Mouse (Mus musculus) brain, adult 10 weeks (tissue): ENCODE measurements around the gene Acads. TPM values are rescaled to one million over a fixed set of nuclear protein-coding genes. Genes with fewer than 3 reads are reported as not detected.

ENCODE experiments used
- polyA plus RNA-seq: library from polyadenylated mRNA; stranded (reverse); fragments of 350-450 nt; fragmentation: Illumina TruSeq; extraction: RNeasy Lipid Tissue Mini Kit (QIAGEN cat#74804); gene quantifications from one replicate; pipeline ENCODE4 v1.2.3, GENCODE M21; 2015; ENCODE audit warnings: low read depth, low replicate concordance

The Acads gene
- polyA plus RNA-seq = 11.1 TPM

GRCm38 (mm10) chr5:115118961-115119570 is at the start of gene Acads:
Gene Acads (minus strand): TSS chr5:115119346.

GRCm38 (mm10) chr5:115158040-115158983 is 39.2 kb upstream of the Acads start, which contains the start of gene Mlec:
Gene Mlec (minus strand): TSS chr5:115158179.

GRCm38 (mm10) chr5:115134234-115135165 is 15.4 kb upstream of the Acads start, which contains the start of gene Unc119b:
Gene Unc119b (minus strand): TSS chr5:115134975.

GRCm38 (mm10) chr5:115098195-115098594 is 21.0 kb downstream of the Acads start, which contains the start of gene Gm10401:
Gene Gm10401 (minus strand): TSS chr5:115098295.

Other genes with a start within 250 kb of the Acads start
- gene Oasl2, start 222.4 kb downstream of the Acads start, polyA plus RNA-seq = 2.7 TPM
- gene Oasl1, start 196.1 kb downstream of the Acads start, polyA plus RNA-seq = 0.46 TPM
- gene 2210016L21Rik, start 177.2 kb downstream of the Acads start, polyA plus RNA-seq = 117 TPM
- gene Hnf1a, start 148.3 kb downstream of the Acads start, polyA plus RNA-seq = not detected
- 40.3 TPM for gene Sppl3, start 108.2 kb downstream of the Acads start, polyA plus RNA-seq
- not detected for gene Gm10401, start 21.1 kb downstream of the Acads start, polyA plus RNA-seq
- gene Unc119b, start 15.6 kb upstream of the Acads start, polyA plus RNA-seq = 20.1 TPM
- 58.1 TPM for gene Mlec, start 38.8 kb upstream of the Acads start, polyA plus RNA-seq
- gene Cabp1, start 75.0 kb upstream of the Acads start, polyA plus RNA-seq = 250 TPM
- gene Pop5, start 116.5 kb upstream of the Acads start, polyA plus RNA-seq = 183 TPM
- gene Rnf10, start 153.6 kb upstream of the Acads start, polyA plus RNA-seq = 162 TPM
- gene Coq5, start 160.3 kb upstream of the Acads start, polyA plus RNA-seq = 36.9 TPM
- gene Dynll1, start 181.7 kb upstream of the Acads start, polyA plus RNA-seq = 791 TPM
- 52.9 TPM for gene Srsf9, start 207.8 kb upstream of the Acads start, polyA plus RNA-seq
- gene Gatc, start 221.8 kb upstream of the Acads start, polyA plus RNA-seq = 34.1 TPM
- 44.1 TPM for gene Triap1, start 221.9 kb upstream of the Acads start, polyA plus RNA-seq
- 1,466 TPM for gene Cox6a1, start 229.6 kb upstream of the Acads start, polyA plus RNA-seq